Mouse (Mus musculus): ENCODE results near the gene Slc31a1. TPM values are rescaled to one million over a fixed set of nuclear protein-coding genes. Genes with fewer than 3 reads are reported as not detected.

Slc31a1 gene
- polyA plus RNA-seq, 1 experiment from 2014 or later: 38.2 TPM

DNA sequence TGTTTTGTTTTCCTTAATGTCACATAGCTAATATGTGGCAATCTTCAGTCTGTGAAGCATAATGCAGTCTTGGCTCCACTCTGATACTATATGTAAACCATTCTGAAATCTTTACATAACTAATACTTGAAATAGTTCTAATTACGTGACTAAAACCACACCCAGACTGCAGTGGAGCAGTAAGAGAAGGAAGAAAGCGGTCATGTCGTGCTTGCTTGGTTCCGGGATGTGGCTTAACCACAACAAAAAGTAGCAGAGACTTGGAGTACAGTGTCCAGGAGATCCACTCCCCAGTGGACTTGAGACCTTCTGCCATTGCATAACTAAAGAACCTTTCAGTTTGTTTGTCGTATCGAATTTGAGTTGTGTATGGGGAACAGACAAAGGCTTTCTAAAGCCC, 7.1 kb downstream of the Slc31a1 start:
- no peak overlapping the region for H3K9ac ChIP-seq (replicated peaks)
- no peaks in the 10 kb centered on the region; the same call in 1 of the 2 replicates for H3K4me1 ChIP-seq (replicated peaks)
- H3K36me3 ChIP-seq: no peaks in the 10 kb centered on the region
- H3K4me3 ChIP-seq (replicated peaks): no peak overlapping the region
- 92% methylated on average over 6 of the region's 6 CpGs for WGBS
- ATAC-seq: no peak
- no peaks in the 10 kb centered on the region for H3K27me3 ChIP-seq
- no peak overlapping the region for H3K4me2 ChIP-seq (replicated peaks)
- H3K9me3 ChIP-seq: no peaks in the 10 kb centered on the region
- H3K27ac ChIP-seq: no peak overlapping the region

DNA sequence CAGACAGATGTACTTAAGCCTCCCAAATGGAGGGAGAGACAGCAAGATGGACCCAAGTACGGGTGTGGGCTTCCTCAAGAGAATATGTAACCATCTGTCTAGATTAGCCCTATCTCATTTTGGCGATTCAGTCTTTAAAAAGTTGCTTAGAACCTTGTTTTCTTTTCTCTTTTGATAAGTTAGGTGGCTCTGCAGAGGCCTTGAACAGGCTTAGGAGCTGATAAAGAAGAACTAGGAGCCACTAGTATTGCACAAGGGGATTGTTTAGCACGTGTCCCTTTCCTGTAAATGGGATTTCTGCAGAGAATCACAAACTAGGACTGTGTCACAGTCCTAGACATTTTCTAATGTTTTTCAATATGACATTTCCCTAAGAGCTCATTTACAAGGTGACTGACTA, 8.6 kb downstream of the Slc31a1 start:
- H3K27me3 ChIP-seq: no peaks in the 10 kb centered on the region
- ATAC-seq: no peak
- H3K27ac ChIP-seq: no peak overlapping the region
- 87% methylated on average over 3 of the region's 3 CpGs for WGBS
- H3K4me2 ChIP-seq (replicated peaks): no peak overlapping the region
- H3K9me3 ChIP-seq: no peaks in the 10 kb centered on the region
- no peak overlapping the region for H3K9ac ChIP-seq (replicated peaks)
- no peak overlapping the region for H3K4me3 ChIP-seq (replicated peaks)
- no peaks in the 10 kb centered on the region for H3K4me1 ChIP-seq (replicated peaks)
- no peaks in the 10 kb centered on the region for H3K36me3 ChIP-seq

DNA sequence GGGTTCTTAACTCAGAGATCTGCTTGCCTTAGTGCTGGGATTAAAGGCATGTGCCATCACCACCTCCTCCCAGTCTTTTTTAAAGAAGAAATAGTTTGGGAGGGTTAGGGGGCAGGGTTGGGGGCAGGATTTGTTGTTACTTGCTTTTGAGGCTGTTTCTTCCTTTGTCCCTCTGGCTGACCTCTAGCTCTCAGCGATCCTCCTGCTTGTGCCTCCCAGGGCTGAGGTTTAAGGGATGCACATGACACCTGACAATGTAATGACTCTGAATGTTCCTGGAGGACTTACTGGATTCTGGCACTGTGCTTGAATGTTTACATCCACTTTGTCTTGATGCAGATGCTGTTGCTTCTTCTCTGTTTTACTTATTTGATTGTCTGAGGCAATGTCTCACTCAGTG, 11.9 kb downstream of the Slc31a1 start:
- Histone ChIP-seq H3K9me3 (no peaks in the 10 kb centered on the region), H3K36me3 (no peaks in the 10 kb centered on the region)

DNA sequence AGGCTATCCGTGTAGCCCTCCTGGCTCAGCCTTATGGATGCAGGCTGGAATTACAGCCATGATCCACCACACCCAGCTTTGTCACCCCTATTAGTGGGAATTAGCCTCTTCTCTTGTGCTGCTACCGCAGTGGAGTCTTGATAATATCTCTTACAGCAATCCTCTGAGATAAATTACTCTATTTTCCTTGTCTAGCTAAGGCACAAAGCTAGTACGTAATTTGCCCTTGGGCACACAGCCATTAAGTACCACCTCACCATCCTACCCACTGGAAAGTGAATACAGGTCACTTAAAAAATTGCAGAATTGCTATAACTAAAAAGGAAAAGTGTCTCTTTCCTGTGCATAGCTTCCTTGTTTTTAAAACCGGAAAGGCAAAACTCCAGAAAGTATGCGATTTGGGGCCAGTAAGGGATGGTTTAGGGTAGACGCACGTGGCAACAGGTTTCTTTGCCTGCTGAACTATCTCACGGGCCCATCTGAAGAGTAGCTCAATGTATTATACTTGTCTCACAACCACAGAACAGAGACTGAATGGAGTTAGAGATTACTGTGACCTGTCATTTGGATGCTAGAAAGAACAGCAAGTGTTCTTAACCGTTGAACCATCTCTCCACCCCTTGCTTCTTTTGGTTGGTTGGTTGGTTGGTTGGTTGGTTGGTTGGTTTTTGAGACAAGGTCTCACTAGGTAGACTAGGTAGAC, 12.4 kb downstream of the Slc31a1 start:
- 83% methylated on average over 9 of the region's 9 CpGs for WGBS
- Histone ChIP-seq H3K9ac (replicated peaks) (no peak overlapping the region), H3K9me3 (no peaks in the 10 kb centered on the region), H3K36me3 (no peaks in the 10 kb centered on the region), H3K27ac (no peak overlapping the region), H3K4me3 (replicated peaks) (no peak overlapping the region), H3K27me3 (no peaks in the 10 kb centered on the region), H3K4me1 (replicated peaks) (0 out of 2 replicates have a peak, but pooled peaks cover 2% of the 10 kb centered on the region), H3K4me2 (replicated peaks) (no peak overlapping the region)
- no peak for ATAC-seq

More for the DNA sequence above, 11.9 kb downstream of the Slc31a1 start:
- Histone ChIP-seq H3K4me2 (replicated peaks) (no peak overlapping the region), H3K4me1 (replicated peaks) (0 out of 2 replicates have a peak, but pooled peaks cover 2% of the 10 kb centered on the region), H3K9ac (replicated peaks) (no peak overlapping the region), H3K27me3 (no peaks in the 10 kb centered on the region), H3K4me3 (replicated peaks) (no peak overlapping the region), H3K27ac (no peak overlapping the region)
- 11% methylated on average over 1 of the region's 1 CpGs for WGBS
- no peak for ATAC-seq

DNA sequence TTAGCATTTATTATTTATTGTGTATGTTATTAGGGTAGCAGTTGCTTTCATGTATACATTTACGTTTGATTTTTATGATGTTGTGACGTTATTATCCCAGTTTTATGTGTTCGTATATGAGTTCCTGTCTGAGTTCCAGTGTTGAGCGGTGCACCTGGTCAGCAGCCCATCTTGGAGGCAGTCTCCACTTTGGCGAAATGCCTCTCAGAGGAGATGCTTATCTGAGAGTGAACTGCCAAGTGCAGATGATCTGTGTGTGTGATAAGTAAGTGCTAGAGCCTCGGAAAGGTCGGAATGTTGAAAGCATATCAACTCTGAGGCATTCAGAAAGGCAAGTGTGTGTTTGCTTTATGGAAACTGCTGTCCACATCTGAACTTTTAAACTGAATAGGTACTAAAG, 13.1 kb downstream of the Slc31a1 start:
- Histone ChIP-seq H3K4me1 (replicated peaks) (peaks cover 5% of the 10 kb centered on the region; the same call in 1 of the 2 replicates), H3K9ac (replicated peaks) (no peak overlapping the region), H3K4me2 (replicated peaks) (no peak overlapping the region), H3K4me3 (replicated peaks) (no peak overlapping the region), H3K27ac (no peak overlapping the region), H3K27me3 (no peaks in the 10 kb centered on the region), H3K9me3 (no peaks in the 10 kb centered on the region), H3K36me3 (no peaks in the 10 kb centered on the region)
- no peak for ATAC-seq
- 93% methylated on average over 7 of the region's 7 CpGs for WGBS

DNA sequence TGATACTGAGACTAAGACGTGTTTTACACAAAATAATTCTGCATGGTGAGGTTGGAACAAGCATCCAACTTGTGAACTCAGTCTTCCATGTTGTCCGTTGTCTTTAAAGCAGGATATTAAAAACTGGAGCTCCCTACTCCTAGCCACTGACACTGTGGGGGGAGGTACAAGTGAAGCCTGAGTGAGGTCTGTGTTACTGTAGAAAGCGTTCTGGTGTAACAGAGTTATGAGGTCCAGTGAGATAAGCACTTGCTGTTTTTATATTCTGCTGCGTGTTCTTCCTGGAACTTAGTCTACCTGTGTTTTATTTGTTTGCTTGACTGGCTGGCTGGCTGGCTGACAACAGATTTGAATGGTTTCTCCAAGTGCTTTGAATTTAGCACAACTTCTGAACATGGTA, 13.8 kb downstream of the Slc31a1 start:
- no peaks in the 10 kb centered on the region for H3K27me3 ChIP-seq
- peaks cover 7% of the 10 kb centered on the region; the same call in 1 of the 2 replicates for H3K4me1 ChIP-seq (replicated peaks)
- H3K4me2 ChIP-seq (replicated peaks): no peak overlapping the region
- H3K36me3 ChIP-seq: no peaks in the 10 kb centered on the region
- H3K27ac ChIP-seq: no peak overlapping the region
- H3K9me3 ChIP-seq: no peaks in the 10 kb centered on the region
- no peak overlapping the region for H3K9ac ChIP-seq (replicated peaks)
- 97% methylated on average over 4 of the region's 4 CpGs for WGBS
- no peak for ATAC-seq
- no peak overlapping the region for H3K4me3 ChIP-seq (replicated peaks)

DNA sequence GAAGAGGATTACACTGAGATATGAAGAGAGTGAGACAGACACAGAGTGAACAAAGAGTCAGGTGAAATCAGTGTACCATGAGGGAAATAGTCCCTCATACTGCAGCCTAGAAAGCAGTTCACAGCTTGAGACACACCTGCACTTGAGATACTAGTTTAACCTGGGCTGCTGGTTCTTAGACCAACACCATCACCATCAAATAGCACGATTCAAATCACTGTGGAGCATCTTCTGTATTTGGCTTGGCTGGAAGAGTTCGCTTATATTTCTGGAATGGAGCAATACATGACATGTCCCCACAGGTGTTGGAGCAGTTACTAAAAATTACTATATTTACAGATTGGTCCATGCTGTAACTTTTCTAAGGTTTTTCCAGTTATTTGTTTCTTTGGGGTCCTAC, 15.6 kb downstream of the Slc31a1 start:
- no peaks in the 10 kb centered on the region for H3K36me3 ChIP-seq
- WGBS: 94% methylated on average over 2 of the region's 2 CpGs
- no peaks in the 10 kb centered on the region for H3K9me3 ChIP-seq
- H3K9ac ChIP-seq (replicated peaks): no peak overlapping the region
- H3K27ac ChIP-seq: no peak overlapping the region
- no peak overlapping the region for H3K4me2 ChIP-seq (replicated peaks)
- no peak overlapping the region for H3K4me3 ChIP-seq (replicated peaks)
- H3K27me3 ChIP-seq: no peaks in the 10 kb centered on the region
- H3K4me1 ChIP-seq (replicated peaks): peaks cover 7% of the 10 kb centered on the region; the same call in 1 of the 2 replicates
- no peak for ATAC-seq

DNA sequence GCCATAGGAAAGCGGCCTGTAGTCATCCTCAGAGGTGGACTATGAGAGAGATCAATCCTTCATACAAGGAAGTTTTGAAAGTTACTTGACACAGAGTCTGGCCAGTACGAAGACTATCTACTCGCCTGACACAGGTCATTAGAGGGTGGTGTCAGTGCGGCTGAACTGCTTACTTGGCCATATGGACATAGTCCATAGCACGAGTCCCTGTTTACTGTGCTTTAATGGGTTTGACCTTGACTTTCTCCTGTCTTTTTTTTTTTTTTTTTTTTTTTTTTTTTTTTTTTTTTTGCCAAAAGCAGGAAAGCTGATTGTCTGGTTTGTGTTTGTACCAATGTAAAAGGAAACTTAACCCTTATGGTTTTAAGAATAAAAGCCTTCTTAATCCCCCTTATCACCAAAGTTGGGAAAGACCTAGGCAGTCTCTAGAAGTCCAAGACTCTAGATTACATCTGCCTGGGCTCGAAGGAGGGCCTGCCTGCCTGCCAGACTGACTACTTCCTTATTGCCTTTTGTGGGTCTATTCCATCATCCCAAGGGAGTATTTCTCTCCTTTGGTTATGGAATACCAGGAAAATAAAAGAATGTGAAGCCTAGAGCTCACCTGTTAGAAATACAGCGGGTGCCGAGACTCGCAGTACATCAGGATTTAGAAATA, 19.3 kb downstream of the Slc31a1 start:
- no peak overlapping the region for H3K4me2 ChIP-seq (replicated peaks)
- H3K9ac ChIP-seq (replicated peaks): no peak overlapping the region
- no peaks in the 10 kb centered on the region for H3K9me3 ChIP-seq
- peaks cover 6% of the 10 kb centered on the region; the same call in 1 of the 2 replicates for H3K36me3 ChIP-seq
- no peak for ATAC-seq
- 97% methylated on average over 9 of the region's 9 CpGs for WGBS
- H3K27me3 ChIP-seq: no peaks in the 10 kb centered on the region
- H3K4me1 ChIP-seq (replicated peaks): peaks cover 4% of the 10 kb centered on the region; the same call in 1 of the 2 replicates
- H3K4me3 ChIP-seq (replicated peaks): no peak overlapping the region
- H3K27ac ChIP-seq: no peak overlapping the region

DNA sequence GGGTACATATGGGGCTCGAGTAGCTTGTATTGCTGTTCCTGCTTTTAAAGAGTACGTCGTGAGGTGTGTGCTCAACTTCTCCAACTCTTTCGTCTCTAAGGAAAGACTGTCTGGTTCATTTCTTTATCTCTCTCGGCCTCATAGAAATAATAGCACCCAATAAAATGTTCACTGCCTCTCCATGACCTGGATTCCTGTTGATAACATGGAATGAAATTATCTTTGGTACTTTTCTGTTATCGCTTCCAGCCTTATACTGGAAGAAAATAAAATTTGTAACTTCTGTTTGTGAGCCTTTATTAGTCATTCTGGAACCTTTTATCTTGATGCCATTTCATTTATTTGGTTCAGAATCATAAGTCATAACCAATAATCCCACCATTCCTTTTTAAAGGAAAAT, 22.7 kb downstream of the Slc31a1 start:
- WGBS: 91% methylated on average over 6 of the region's 6 CpGs
- H3K27me3 ChIP-seq: no peaks in the 10 kb centered on the region
- H3K9ac ChIP-seq (replicated peaks): no peak overlapping the region
- no peak overlapping the region for H3K4me3 ChIP-seq (replicated peaks)
- no peak overlapping the region for H3K4me2 ChIP-seq (replicated peaks)
- no peaks in the 10 kb centered on the region for H3K9me3 ChIP-seq
- peaks cover 24% of the 10 kb centered on the region for H3K36me3 ChIP-seq
- peaks cover 4% of the 10 kb centered on the region; the same call in 1 of the 2 replicates for H3K4me1 ChIP-seq (replicated peaks)
- no peak overlapping the region for H3K27ac ChIP-seq
- ATAC-seq: no peak

DNA sequence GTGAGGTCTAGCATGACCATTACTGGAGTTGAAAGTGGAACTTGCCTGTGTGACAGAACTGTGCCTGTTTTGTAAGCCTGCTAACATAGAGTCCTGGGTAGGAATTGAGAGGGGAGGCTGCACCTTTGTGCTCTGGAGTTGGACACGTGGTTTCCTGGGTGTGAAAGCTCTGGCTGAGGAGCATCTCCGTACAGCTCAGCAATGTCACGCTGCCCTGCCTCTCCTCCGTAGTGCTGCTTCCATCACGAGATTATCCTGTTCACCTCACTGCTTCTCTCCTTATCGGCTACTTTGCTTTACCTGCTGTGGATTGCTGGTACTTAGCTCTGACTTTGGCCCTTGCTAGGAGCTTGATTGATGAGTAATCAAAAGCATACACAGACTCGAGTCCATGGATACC, 23.2 kb downstream of the Slc31a1 start:
- Histone ChIP-seq H3K9ac (replicated peaks) (no peak overlapping the region), H3K9me3 (no peaks in the 10 kb centered on the region), H3K27ac (no peak overlapping the region), H3K36me3 (peaks cover 30% of the 10 kb centered on the region), H3K4me3 (replicated peaks) (no peak overlapping the region), H3K4me1 (replicated peaks) (peaks cover 1% of the 10 kb centered on the region; the same call in 1 of the 2 replicates), H3K27me3 (no peaks in the 10 kb centered on the region), H3K4me2 (replicated peaks) (no peak overlapping the region)
- ATAC-seq: no peak
- WGBS: 92% methylated on average over 7 of the region's 7 CpGs

DNA sequence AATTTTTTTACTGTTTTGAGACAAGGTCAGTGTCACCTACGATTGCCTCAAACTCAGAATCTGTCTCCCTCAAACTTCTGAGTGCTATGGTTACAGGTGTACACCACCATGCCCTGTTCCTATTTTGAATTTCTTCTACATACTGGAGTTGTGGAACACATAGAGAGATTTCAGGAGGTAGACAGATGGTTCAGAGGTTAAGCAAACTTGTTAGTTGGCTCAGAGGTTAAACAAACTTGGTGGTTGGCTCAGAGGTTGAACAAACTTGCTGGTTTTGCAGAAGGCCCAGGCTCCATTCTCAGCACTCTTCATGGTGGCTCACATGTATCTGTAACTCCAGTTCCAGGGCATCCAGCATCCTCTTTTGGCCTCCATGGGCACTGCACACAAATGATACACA, 23.6 kb downstream of the Slc31a1 start:
- no peak for ATAC-seq
- H3K4me3 ChIP-seq (replicated peaks): no peak overlapping the region
- no peak overlapping the region for H3K9ac ChIP-seq (replicated peaks)
- H3K27me3 ChIP-seq: no peaks in the 10 kb centered on the region
- H3K4me2 ChIP-seq (replicated peaks): no peak overlapping the region
- no peaks in the 10 kb centered on the region for H3K4me1 ChIP-seq (replicated peaks)
- WGBS: 95% methylated on average over 1 of the region's 1 CpGs
- no peak overlapping the region for H3K27ac ChIP-seq
- H3K9me3 ChIP-seq: no peaks in the 10 kb centered on the region
- peaks cover 34% of the 10 kb centered on the region for H3K36me3 ChIP-seq

DNA sequence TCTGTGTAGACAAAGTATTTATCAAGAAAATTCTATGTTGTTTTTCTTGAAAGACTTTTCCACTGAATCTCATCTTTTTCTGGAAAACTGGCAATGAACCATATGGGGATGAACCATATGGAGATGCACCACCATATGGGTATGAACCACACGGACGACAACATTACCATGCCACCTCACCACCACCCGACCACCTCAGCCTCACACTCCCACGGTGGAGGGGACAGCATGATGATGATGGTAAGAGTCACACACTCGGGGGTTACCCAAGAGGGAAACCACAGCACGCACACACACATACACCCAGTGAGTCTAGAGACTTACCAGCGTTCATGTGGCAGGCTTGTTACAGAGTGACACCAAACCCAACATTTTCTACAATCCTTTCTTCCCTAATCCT, 24.9 kb downstream of the Slc31a1 start:
- 90% methylated on average over 7 of the region's 7 CpGs for WGBS
- no peak for ATAC-seq
- Histone ChIP-seq H3K9ac (replicated peaks) (no peak overlapping the region), H3K4me2 (replicated peaks) (no peak overlapping the region), H3K9me3 (no peaks in the 10 kb centered on the region), H3K27ac (no peak overlapping the region), H3K4me3 (replicated peaks) (no peak overlapping the region), H3K27me3 (no peaks in the 10 kb centered on the region), H3K4me1 (replicated peaks) (no peaks in the 10 kb centered on the region), H3K36me3 (peaks cover 47% of the 10 kb centered on the region)
